Mouse (Mus musculus) limb, embryonic 14.5 days (tissue): ENCODE results near the gene Themis2. TPM values are rescaled to one million over a fixed set of nuclear protein-coding genes. Genes with fewer than 3 reads are reported as not detected.

Experiments used
- ATAC-seq: fragments of 200-750 bp; cut with Nextera tagmentation; 2 replicates; pipeline ENCODE4 v1.8.0; 2017; ENCODE audit warnings: low read depth, moderate number of reproducible peaks, moderate TSS enrichment; ENCODE audit not compliant: low FRiP score
- DNase-seq: peaks from one replicate; pipeline ENCODE4 v3.0.0-alpha.2; 2015; ENCODE audit warnings: low spot score
- H3K27ac ChIP-seq: fragments of 300-500 bp; sonication (generic); replicated peaks from 2 replicates; pipeline ENCODE4 v1.5.1; 2014; ENCODE audit warnings: low read depth, mild to moderate bottlenecking, low read length, moderate library complexity, mixed read lengths
- H3K27me3 ChIP-seq: fragments of 300-500 bp; sonication (generic); 2 replicates; pipeline ENCODE4 v1.6.1; 2014; ENCODE audit warnings: low read length, mixed read lengths; ENCODE audit not compliant: control insufficient read depth, insufficient read depth
- H3K36me3 ChIP-seq: fragments of 300-500 bp; sonication (generic); 2 replicates; pipeline ENCODE4 v1.6.1; 2014; ENCODE audit warnings: mild to moderate bottlenecking, low read length, moderate library complexity, mixed read lengths; ENCODE audit not compliant: control insufficient read depth, insufficient read depth
- H3K4me1 ChIP-seq: fragments of 300-500 bp; sonication (generic); 2 replicates; pipeline ENCODE4 v1.6.1; 2014; ENCODE audit warnings: antibody characterized with exemption, low read length, mixed read lengths; ENCODE audit not compliant: control insufficient read depth, insufficient read depth
- H3K4me2 ChIP-seq: fragments of 300-500 bp; sonication (generic); replicated peaks from 2 replicates; pipeline ENCODE4 v1.6.1; 2014; ENCODE audit warnings: low read depth, mild to moderate bottlenecking, low read length, moderate library complexity; ENCODE audit not compliant: severe bottlenecking
- H3K4me3 ChIP-seq: fragments of 300-500 bp; sonication (generic); replicated peaks from 2 replicates; pipeline ENCODE4 v1.5.1; 2014; ENCODE audit warnings: low read length
- H3K9ac ChIP-seq: fragments of 300-500 bp; sonication (generic); 2 replicates; pipeline ENCODE4 v1.6.1; 2014; ENCODE audit warnings: mild to moderate bottlenecking, low read depth, low read length, moderate library complexity; ENCODE audit not compliant: severe bottlenecking
- H3K9me3 ChIP-seq: fragments of 300-500 bp; sonication (generic); 2 replicates; pipeline ENCODE4 v1.6.1; 2016; ENCODE audit warnings: low read length; ENCODE audit not compliant: control insufficient read depth
- POLR2A ChIP-seq: fragments of 200-500 bp; IDR thresholded peaks from 2 replicates; pipeline ENCODE4 v1.8.0; 2012; ENCODE audit warnings: inconsistent platforms, mild to moderate bottlenecking, moderate library complexity, borderline replicate concordance; ENCODE audit not compliant: insufficient read depth, insufficient read length; ENCODE audit errors: extremely low read depth
- WGBS: fragments of 180-500 bp; shearing (Covaris S2); extraction: QIAGEN DNeasy Blood & Tissue Kit; methylation state at CpG from one replicate; pipeline ENCODE4 v1.1.7; 2014; 5-methylcytosine and 5-hydroxymethylcytosine counted together
- polyA plus RNA-seq, 2 experiments: library from polyadenylated mRNA; depleted of rRNA in 1 of 2; stranded (reverse) in 1 of 2; unstranded in 1 of 2; fragments of >200 nt; fragmentation: Nextera tagmentation in 1 of 2; extraction: Ambion mirVana in 1 of 2; gene quantifications; 2 replicates each; pipeline versions ENCODE4 v1.2.1 to v1.2.3; 2012 to 2014

The Themis2 gene
- polyA plus RNA-seq, 2 experiments = 1.9 to 2.1 TPM

DNA sequence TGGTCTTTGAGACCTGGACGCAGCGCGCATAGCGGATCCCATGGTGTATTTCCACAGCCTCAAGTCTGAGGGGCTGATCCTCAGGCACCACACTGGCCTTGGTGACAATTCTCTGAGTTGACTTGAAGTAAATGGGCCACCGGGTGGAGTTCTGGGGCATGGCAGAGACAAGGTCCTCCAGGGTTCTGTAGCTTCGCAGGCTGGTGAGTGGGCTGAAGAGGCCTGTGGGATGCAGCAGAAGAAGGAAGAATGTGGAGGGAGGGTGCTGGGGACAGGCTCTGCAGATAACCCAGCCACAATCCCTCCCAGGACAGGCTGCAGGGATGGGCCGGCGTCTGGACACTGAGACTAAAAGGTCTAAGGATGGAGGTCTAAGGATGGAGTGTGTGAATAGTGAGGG, 6.5 kb downstream of the Themis2 start:
- H3K36me3 ChIP-seq = no peaks in the 10 kb centered on the region
- H3K4me1 ChIP-seq = no peaks in the 10 kb centered on the region
- H3K9ac ChIP-seq = no peak overlapping the region
- no peaks in the 10 kb centered on the region for H3K9me3 ChIP-seq
- 85% methylated on average over 8 of the region's 8 CpGs for whole genome bisulfite sequencing
- no peak for TF ChIP-seq POLR2A
- no peak for ATAC-seq
- H3K4me2 ChIP-seq = no peak overlapping the region
- no peak overlapping the region for H3K27ac ChIP-seq
- H3K4me3 ChIP-seq = no peak overlapping the region
- no peak for DNase-seq
- no peaks in the 10 kb centered on the region for H3K27me3 ChIP-seq

DNA sequence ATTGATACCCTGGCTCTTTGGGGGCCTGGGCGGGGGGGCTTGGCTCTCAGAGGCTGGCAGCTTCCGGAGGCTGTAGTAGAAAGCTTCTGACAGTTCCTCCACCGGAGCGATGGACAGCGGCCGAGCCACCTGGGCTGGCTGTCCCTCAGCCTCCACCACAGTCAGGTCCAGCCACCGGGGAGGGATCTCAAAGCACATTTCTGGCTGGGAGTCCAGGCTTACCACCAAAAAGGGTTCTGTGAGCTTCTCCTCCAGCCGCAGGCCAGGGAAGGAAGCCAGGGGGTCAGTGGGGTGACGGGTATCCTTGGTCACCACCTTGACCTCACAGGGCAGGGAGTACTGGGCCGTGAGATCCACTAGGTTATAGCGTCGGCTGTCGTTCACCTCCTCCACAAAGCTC, 11.0 kb downstream of the Themis2 start:
- Histone ChIP-seq H3K9me3 (no peaks in the 10 kb centered on the region), H3K36me3 (no peaks in the 10 kb centered on the region), H3K27ac (no peak overlapping the region), H3K27me3 (no peaks in the 10 kb centered on the region), H3K4me1 (no peaks in the 10 kb centered on the region), H3K4me3 (no peak overlapping the region), H3K4me2 (no peak overlapping the region), H3K9ac (no peak overlapping the region)
- WGBS = 87% methylated on average over 13 of the region's 13 CpGs
- ATAC-seq (no peak), DNase-seq (no peak)
- TF ChIP-seq POLR2A = no peak

DNA sequence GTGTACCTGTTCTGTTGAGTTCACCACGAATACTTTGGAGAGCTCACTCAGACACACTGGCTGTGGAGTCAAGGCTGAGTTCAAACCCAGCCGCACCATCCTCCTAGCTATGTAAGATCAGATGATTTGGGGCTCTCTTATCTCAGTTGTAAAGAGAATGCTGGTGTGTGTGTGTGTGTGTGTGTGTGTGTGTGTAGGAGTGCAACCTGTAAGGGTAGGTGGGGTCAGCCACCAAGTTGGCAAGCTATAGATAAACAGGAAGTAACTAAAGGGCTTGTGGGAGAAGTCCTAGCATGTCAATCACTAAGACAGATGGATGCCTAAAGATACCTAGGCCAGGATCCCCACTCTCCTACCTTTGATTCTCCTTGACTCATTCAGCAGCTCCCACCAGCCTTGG, 12.5 kb downstream of the Themis2 start:
- no peaks in the 10 kb centered on the region for H3K9me3 ChIP-seq
- no peak overlapping the region for H3K4me3 ChIP-seq
- no peak overlapping the region for H3K9ac ChIP-seq
- TF ChIP-seq POLR2A = no peak
- no peak for ATAC-seq
- H3K4me2 ChIP-seq = no peak overlapping the region
- H3K27ac ChIP-seq = no peak overlapping the region
- H3K36me3 ChIP-seq = peaks cover 11% of the 10 kb centered on the region
- no peaks in the 10 kb centered on the region for H3K27me3 ChIP-seq
- WGBS = 89% methylated on average over 2 of the region's 2 CpGs
- no peaks in the 10 kb centered on the region for H3K4me1 ChIP-seq
- DNase-seq = no peak

GRCm38 (mm10) chr4:132780288-132780687, 15.9 kb downstream of the Themis2 start:
- Histone ChIP-seq H3K9ac (no peak overlapping the region), H3K4me2 (no peak overlapping the region), H3K27me3 (no peaks in the 10 kb centered on the region), H3K4me3 (no peak overlapping the region), H3K27ac (no peak overlapping the region), H3K36me3 (peaks cover 45% of the 10 kb centered on the region), H3K9me3 (no peaks in the 10 kb centered on the region), H3K4me1 (no peaks in the 10 kb centered on the region)
- DNase-seq (no peak), ATAC-seq (no peak)
- 85% methylated on average over 4 of the region's 4 CpGs for WGBS
- TF ChIP-seq POLR2A = no peak

DNA sequence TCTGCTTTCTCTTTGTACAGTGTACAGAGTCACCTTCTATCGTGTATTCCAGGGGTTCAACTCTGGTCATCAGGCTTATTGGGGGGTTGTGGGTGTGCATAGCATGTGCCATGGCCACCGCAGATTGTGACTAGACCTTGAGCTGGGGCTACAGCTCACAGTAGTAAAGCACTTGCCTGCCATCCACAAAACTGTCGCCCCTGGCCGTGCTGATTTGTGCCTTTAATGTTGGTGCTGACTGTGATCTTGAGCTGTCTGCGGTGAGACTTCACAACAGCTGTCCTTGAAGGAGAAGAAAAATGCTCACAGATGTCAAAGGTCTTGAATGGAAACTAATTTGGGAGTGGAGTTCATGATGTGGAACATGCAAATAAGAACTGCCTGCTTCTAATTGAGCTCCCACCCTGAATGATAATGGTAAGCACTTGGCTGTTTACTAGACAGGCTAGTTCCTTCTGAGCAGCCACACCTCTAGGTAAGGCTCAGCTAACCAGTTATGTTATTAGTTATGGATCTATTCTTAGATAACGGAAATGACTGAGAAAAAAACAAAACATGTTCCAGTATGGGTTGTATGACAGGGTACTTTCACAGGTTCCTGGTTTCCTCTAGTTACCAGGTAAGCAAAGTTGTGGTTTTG, 17.5 kb downstream of the Themis2 start:
- no peak overlapping the region for H3K4me3 ChIP-seq
- H3K9ac ChIP-seq = no peak overlapping the region
- no peak overlapping the region for H3K4me2 ChIP-seq
- DNase-seq = no peak
- ATAC-seq = no peak
- TF ChIP-seq POLR2A = no peak
- 88% methylated on average over 6 of the region's 6 CpGs for WGBS
- no peaks in the 10 kb centered on the region for H3K27me3 ChIP-seq
- H3K27ac ChIP-seq = no peak overlapping the region
- H3K9me3 ChIP-seq = no peaks in the 10 kb centered on the region
- peaks cover 61% of the 10 kb centered on the region for H3K36me3 ChIP-seq
- H3K4me1 ChIP-seq = no peaks in the 10 kb centered on the region
